Mouse (Mus musculus) ovary, postnatal 14 days (tissue): ENCODE results near the gene Chchd3.

ENCODE experiments used
- DNase-seq: peaks from one replicate; pipeline ENCODE4 v3.0.0; 2022; ENCODE audit warnings: low spot score

Chchd3 gene

DNA sequence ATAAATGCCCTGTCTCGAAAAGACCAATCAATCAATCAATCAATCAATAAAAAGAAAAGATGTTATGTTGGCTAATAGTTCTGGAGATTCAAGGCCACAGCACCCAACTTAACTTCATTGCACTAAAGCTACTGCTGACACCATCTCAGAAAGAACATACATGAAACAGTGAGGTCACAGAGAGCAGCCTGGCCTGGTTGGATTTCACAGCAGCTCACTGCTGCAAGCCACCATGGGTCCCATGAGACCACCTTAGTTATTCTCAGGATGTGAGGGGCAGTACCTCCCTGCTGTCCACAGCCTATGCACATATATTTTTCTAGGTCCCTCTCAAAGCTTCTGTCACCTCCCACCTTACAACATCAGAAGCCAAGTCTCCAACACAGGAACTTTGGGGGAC is 57.1 kb downstream of the Chchd3 start:
- DNase-seq = no peak

DNA sequence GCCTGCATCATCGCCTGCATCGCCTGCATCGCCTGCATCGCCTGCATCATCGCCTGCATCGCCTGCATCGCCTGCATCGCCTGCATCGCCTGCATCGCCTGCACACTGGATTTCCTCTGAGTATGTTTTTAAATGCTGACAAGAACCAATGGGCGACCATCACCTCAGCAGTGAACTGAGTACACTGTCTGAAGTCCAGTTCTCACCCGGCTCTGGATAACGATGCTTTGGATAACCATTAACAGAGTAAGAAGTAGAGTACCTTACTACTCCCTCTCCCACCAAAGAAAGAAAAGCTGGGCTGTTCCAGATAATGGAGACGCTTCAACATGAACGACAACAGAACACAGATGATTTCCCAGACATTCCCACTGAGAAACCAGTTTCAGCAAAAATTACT is 58.8 kb downstream of the Chchd3 start:
- no peak for DNase-seq

DNA sequence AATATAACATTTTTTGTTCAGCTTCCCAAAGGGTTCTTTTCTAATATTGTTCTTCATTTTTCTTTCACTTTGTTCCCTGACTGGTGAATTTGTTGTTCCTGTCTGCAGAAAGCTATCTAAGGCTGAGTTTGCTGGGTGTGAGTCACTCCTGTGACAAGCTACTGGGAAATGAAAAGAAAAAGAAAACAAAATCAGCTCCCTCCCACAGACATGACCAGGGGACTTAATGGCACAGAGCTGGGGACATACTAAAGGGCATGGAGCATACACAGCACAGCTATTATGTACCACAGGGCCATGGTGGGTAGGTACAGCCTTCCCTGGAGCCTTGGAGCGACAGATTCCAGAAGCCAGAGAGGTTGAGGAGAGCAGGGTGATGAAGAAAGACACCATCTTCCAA is 63.5 kb downstream of the Chchd3 start:
- no peak for DNase-seq

DNA sequence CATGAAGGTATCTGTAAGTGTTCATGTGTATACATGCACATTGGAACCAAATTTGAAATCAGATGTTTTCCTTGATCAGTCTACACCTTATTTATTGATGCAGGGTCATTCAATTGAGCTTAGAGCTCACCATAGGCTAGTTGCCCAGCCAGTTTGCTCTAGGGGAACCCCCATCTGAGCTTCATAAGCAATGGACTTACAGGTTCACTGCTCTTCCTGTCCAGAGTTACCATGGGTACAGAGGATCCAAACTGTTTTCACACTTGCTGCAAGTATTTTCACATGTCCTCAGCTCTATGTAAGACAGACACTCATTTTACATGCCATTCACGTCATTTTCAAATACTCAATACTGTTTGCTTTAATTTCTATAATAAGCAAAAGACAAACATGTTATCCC is 66.2 kb downstream of the Chchd3 start:
- DNase-seq = no peak

DNA sequence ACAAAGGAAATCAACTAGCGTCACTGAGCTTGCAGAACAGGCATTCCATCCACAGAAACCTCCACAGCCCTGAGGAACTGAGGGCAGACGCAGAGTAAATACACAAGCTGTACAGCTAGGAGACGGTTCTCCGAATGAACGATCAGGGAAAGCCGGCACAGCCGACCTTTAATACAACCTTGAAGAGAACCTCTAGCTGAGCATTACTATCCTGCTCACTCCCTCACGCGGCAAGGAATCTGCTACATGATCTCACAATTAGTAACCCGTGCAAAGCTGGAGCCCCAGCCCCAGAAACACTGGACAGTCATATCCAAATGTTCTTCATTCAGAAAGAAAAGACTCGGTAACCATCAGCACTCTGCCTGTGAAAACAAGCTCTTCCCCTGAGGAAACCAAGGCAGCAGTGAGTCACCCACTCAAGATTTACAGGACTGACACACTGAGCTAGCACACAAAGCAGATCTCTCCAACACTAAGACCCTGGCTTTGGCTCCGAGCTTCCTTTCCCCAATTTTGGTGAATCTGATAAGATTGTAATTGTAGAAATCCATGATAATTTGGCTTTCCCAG is 69.9 kb downstream of the Chchd3 start:
- DNase-seq = no peak

DNA sequence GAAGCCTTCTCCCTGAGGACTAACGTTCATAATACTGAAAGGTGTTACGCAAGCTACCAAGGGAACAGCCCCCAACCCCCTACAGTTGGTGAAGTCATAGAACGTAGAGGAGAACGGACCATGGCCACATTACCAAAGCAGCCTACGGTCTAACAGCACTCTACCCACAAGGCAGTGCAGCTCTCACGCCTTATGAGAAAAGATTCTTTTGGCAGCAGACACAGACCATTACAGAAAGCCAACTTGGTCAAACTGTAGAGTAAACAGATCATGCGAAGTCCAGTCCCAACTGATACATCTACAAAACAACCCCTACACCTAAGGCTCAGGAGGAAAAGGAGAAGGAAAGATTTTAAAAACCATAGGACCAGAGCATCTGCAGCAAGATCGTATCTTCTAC is 71.5 kb downstream of the Chchd3 start:
- DNase-seq = no peak

DNA sequence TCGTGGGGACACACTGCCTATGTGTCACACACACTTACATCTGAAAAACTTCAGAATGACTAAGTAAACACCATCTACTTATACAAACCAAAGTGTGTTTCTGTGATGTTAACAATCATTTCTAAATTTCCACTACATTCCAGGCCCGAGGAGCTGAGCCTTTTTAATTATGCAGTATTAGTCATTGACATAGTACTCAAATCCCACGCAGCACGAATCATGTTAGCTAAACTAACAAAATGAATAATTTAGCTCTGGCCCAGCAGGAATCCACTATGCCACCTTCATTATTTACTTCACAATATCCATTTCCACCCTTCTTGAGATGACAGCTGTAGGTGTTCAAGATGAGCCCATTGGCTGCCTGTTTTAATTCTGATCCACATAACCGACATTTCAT is 76.2 kb downstream of the Chchd3 start:
- no peak for DNase-seq

DNA sequence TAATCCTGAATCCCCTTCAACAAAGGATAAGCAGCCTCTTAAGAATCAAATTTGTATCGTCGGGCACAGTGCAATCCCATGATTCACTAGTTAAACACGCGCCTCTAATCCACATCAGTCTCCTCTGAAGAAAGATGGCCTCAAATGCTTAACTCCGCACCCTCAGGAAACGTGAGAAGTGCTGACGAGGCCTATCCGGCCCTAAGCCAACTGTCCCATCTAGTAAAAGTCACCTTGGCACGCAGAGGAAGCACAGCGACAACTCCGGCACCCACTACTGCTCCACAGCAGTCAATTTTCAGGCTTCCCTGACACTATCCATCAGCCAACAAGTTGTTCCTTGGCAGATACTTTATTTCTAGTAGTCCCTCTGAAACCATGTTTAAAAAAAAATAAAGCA is 78.8 kb downstream of the Chchd3 start:
- DNase-seq = no peak

DNA sequence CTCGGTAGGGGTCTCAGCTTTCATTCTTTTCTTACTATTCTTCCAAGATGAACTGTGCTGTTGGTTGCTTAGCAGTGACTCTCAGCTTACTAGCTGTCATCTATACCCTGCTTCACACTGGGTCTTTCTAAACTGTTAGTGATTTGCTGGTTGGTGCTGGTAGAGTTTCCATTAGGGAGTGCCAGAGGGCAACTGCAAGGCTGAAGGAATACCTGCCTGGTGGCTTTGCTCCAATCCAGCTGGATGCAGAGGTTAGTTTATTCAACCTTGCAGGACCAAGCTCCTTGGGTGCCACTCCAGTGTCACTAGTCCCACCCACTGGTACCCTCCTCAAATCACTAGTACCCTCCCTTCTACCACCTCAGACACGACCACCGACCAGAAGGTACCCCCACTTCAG is 81.2 kb downstream of the Chchd3 start:
- no peak for DNase-seq

DNA sequence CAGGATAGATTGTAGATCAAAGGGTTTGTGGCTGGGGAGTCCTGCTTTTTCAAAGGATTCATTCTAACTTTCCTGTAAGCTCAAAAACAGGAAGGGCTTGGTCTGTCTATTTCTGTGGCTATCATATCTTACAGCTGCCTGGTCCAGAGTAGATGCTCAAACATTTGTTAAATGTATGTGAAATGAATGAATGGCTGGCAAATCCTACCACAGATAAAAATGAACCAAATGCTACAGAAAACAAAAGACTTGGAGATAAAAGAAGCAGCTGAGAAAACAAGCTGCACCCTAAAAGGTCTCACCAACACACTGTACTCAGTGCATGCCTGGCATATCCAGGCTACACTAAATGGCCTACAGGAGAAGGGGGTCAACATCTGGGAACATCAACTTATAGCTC is 88.1 kb downstream of the Chchd3 start:
- DNase-seq = no peak

DNA sequence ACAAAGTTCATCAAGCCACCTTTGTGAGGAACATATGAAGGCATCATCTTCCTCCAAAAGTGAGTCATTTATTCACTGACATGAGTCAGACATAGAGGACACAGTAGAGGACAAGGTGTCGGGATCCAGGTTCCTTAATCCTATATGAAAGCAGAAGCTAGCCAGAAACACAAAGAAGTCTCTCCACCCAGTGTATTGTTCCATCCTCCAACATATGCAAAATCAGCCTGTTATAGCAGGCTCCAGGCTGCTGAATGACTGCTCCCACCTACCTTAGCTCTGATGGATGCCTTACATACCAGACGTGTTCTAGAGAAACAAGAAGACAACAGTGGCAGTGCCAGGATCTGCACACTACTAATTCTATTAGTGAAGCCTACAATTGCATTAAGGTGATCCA is 91.1 kb downstream of the Chchd3 start:
- DNase-seq = no peak

DNA sequence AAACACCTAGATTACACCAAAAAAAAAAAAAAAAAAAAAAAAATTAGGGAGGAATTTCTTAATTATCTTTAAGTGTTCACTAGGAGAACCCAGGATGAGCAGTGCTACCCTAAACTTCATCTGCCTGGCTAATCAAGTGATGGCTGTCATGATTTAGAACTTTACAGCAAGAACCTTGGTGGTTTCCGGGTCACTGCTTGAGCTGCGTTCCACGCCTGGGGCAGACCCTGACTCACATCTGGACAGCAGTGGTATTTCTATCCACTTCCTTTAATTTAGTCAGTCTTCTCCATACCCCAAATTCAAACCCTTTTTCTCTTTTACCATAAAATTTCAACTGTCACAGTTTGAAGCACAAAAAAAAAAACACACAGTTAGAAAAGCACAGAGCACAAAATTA is 98.0 kb downstream of the Chchd3 start:
- no peak for DNase-seq

DNA sequence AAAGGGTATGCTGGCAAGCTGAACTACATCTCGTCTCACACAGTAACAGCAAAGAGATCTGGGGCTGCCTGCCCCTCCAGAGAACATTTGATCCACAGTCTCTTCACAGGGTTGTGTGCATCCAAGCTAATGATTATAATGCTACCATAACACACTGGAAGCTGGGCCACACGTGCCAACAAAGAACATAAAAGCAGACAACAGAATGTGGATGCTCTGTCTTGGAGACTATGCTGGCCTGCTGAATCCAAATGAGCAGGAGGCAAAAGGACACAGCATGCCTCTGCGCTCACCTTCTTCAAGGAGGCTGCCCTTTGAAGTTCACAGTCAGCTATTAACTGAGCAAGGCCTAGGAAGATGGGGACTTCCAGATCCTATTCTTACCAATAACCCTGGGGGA is 98.6 kb downstream of the Chchd3 start:
- no peak for DNase-seq

DNA sequence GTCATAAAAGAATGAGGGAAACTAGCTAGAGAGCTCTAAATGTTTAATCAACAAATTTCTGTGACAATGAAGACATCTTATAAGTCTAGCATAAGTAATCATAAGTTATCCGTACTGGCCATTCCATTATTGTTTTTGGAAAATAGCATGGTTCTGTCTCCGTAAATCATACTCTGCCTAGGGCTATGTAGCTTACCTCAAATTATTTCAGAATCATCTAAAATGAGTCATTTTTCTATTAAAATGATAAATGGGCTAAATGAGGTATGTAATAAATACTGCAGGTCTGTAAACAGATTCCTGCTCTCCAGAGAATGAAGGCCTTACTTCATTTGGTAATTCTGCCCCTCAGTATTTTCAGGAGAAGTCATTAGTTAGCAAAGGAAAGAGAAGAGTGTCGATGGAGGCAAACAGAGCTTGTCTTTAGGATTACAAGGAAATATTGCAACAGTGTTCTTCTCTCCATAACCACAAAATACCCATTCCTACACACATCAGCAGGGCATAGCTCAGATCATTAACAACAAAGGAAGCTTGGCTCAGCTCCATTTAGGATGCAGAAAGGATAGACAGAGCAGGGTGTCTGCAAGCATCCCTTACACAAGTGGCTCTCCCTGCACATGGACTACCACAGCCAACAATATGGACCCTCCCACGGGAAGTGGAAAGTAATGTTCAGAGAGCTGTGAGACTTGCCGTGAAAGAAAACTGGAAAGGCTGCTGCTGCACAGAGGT is 100.1 kb downstream of the Chchd3 start:
- no peak for DNase-seq

DNA sequence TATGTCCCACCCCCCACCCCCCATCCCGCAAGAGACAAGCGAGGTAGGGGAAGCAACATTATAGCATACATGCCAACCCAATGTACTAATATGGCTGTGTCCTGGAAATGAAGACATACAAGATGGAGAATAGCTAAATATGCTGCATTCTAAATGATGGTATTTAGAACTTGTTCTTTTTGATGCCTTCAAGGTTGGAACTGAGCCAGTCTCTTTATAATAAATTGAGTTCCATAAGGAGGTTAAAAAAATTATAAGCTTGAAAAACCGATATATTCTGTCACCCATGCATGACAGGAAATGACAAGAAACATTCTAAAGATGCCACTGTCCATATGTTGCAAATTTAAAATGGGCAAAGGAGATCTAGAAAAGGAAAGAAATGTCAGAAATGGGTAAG is 104.6 kb downstream of the Chchd3 start:
- DNase-seq = no peak

DNA sequence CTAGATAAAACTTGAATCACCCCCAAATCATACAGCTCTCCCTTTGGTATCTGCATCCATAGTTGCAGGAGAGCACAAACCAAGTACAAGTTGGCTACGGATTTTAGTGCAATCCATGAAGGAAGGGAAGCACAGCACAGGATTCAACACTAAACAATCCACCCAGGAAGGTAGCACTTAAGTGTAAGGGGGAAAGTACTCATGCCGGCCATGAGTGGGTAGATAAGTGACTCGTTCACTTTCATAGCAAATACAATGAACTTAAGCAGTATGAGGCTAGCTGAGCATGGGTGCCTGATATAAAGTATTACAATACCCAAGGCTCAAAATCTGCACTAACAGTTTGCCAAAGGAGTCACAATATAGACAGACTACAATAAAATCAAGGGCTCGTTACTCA is 109.1 kb downstream of the Chchd3 start:
- no peak for DNase-seq

DNA sequence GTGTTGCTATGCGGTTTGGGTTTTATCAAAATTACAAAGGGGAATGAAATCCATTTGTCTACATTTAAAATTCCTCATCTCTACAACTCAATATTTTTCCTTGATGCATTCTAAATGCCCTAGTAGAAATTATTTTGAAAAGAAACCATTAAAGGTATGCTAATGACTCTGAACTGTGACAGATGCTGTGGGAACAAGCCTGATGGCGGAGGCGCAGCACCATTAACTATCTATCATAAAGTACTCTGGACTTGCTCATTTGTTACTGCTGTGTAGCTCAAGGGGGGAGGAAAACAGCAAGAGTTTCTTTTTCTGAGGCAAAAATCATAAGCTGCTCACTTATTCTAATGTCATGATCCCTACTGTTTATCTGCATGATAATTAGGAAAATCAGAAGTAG is 110.4 kb downstream of the Chchd3 start:
- DNase-seq = no peak

DNA sequence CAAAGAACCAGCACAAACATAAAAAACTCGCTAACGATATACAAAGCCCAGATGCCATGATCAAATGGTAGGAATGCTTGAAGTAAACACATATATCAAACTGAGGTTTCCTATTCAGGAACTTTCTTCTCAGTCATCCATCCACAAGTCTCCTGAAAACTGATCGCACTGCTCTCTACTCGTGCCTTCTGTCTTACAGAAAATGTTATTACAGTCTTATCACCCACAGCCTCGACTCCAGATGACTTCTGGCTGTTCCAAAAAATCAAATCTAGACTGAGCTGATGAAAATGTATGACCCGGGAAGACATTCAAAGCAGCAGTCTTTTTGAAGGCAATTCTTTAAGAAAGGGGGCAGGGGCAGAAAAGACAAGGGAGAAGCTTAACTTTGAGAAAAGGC is 112.8 kb downstream of the Chchd3 start:
- no peak for DNase-seq

DNA sequence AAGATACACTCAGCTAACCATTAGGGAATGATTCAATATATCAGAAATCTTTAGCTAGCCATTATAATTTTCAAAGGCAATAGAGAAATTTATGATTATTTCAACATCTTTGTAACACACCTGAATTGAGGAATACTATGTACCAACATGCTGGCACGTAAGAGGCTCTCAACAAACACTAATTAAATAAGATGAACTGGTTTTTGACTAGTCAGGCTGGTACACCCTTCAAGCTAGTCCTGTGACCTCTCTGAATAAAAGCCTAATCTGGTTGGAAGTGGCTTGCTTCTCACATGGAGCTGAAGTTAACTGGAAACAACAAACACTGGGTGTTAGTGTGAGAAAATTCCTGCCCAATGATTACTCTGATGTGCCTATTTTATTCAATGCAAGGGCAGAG is 115.1 kb downstream of the Chchd3 start:
- DNase-seq = no peak

DNA sequence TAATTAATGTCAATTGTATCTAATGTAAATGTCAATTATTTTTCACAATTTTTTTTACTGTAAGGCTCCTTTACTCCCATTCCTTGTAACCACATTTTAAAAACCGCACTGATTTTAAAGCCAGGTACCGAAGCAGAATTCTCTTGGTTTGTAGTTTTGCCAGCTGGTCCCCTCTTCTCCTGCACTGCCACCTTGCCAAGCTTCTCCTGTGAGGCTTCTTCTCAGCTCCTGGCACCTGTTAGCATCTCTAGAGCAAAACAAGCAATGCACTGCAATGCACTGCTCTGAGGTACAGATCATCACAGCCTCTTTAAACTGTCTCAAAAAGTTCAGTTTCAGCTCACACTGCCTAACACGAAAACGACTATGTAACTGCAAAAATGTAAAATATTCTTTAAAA is 116.4 kb downstream of the Chchd3 start:
- DNase-seq = no peak

DNA sequence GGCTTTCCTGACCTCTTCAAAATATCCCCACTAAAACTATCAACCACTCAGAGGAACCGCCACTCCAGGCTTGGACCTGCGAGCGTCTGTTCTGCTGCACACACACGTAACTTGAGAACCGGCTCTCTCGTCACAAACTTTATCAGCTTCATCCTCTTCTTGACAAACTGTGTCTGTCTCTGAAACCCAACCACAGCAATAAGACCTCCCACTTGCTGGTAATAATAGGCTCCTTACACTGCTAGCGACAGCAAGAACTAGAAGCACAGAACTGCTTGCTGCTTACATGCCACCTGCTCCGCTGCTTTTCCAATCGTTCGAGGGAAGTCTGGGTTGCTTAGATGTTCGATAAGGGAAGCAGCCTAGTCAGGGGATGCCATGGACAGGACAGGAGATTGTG is 119.8 kb downstream of the Chchd3 start:
- no peak for DNase-seq

DNA sequence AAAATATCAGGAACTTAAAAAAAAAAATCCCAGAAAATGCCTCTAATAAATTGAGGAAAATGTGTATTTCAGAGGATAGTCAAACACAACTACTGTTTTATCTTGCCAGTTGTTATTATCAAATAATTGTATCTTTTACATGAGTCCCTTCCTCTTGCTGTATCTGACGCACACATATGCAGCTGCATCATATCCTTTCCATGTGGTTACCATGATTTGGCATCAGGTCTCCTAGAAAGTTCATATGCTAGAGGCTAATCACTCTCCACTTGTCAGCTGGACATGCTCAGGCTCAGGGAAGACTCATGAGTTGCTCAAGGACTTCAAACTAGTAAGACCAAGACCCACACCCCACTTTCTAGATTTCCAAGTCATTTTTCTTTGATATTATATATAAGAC is 122.4 kb downstream of the Chchd3 start:
- no peak for DNase-seq

DNA sequence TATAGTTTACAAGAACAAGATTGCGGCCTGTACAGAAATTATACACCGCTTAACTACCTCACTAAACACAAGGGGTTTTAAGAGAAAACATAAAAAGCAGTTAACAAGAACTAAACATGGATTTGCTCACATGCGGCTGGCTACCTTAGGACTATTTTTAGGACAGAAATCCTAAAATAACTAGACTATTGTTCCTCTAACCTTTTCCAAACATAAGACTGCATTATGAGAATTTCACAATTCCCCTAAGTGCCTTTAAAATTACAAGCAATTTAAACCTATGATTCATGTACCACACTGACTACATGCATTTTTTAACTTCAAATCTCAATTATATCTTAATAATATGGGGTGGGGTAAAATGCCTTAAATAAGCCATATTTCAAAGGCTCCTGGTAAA is 123.3 kb downstream of the Chchd3 start:
- no peak for DNase-seq

DNA sequence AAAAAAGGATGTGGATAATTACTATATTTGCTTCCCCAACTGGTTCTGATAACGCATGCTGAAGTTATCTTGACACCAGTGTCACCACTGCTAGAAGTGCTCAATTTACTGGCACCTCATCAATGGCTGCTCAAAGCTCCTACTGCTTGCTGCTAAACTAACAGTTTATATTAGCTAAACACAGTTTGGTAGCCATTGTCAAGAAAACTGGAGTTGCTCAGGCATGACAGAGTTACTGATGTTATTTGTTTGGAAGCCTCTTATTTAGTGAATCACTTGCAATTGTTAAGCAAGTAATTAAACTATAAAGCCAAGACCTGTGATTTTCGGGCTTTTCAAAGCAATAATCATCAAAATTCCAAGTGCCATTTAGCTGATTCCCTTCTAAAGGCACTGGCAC is 123.7 kb downstream of the Chchd3 start:
- DNase-seq = no peak
